Mouse (Mus musculus): ENCODE data around the gene Foxp4. TPM values are rescaled to one million over a fixed set of nuclear protein-coding genes. Genes with fewer than 3 reads are reported as not detected.
A peak's percentile ranks its signal among the peaks of the same experiment; 100 is the strongest.

The Foxp4 gene
- polyA plus RNA-seq, 1 experiment from 2014 or later: 20.3 TPM

GRCm38 (mm10) chr17:47942008-47942407 is 17.6 kb upstream of the Foxp4 start:
- H3K4me2 ChIP-seq (ENCODE audit: low read length): no peak overlapping the region
- 93% methylated on average over 4 of the region's 4 CpGs for WGBS
- no peak overlapping the region for H3K4me3 ChIP-seq (ENCODE audit: low read depth, low read length)
- peaks cover 4% of the 10 kb centered on the region; the same call in 1 of the 2 replicates for H3K4me1 ChIP-seq (ENCODE audit: control insufficient read depth, insufficient read depth, low read length)
- H3K27ac ChIP-seq (ENCODE audit: low read depth, low read length): no peak overlapping the region
- no peaks in the 10 kb centered on the region; the same call in 1 of the 2 replicates for H3K27me3 ChIP-seq (replicated peaks; ENCODE audit: control insufficient read depth, insufficient read depth, low read length)
- ATAC-seq (no peak), DNase-seq (ENCODE audit: low spot score) (no peak)
- no peak overlapping the region for H3K9ac ChIP-seq (ENCODE audit: low read length)
- no peaks in the 10 kb centered on the region for H3K9me3 ChIP-seq (replicated peaks; ENCODE audit: control insufficient read depth, low read length)
- H3K36me3 ChIP-seq (ENCODE audit: control insufficient read depth, insufficient read depth, low read length): no peaks in the 10 kb centered on the region

GRCm38 (mm10) chr17:47938839-47939238 is 14.4 kb upstream of the Foxp4 start:
- no peak for ATAC-seq

GRCm38 (mm10) chr17:47937926-47938600 is 13.6 kb upstream of the Foxp4 start:
- no peak overlapping the region for H3K27ac ChIP-seq (ENCODE audit: low read depth, low read length)
- H3K9me3 ChIP-seq (replicated peaks; ENCODE audit: control insufficient read depth, low read length): no peaks in the 10 kb centered on the region
- ATAC-seq (no peak), DNase-seq (ENCODE audit: low spot score) (no peak)
- H3K9ac ChIP-seq (ENCODE audit: low read length): no peak overlapping the region
- H3K36me3 ChIP-seq (ENCODE audit: control insufficient read depth, insufficient read depth, low read length): no peaks in the 10 kb centered on the region
- H3K27me3 ChIP-seq (replicated peaks; ENCODE audit: control insufficient read depth, insufficient read depth, low read length): no peaks in the 10 kb centered on the region
- 16% methylated on average over 10 of the region's 10 CpGs for WGBS
- H3K4me1 ChIP-seq (ENCODE audit: control insufficient read depth, insufficient read depth, low read length): no peaks in the 10 kb centered on the region
- H3K4me2 ChIP-seq (ENCODE audit: low read length): no peak overlapping the region
- H3K4me3 ChIP-seq (ENCODE audit: low read depth, low read length): no peak overlapping the region

More at GRCm38 (mm10) chr17:47938839-47939238, 14.4 kb upstream of the Foxp4 start:
- Histone ChIP-seq H3K4me1 (ENCODE audit: control insufficient read depth, insufficient read depth, low read length) (no peaks in the 10 kb centered on the region), H3K9ac (ENCODE audit: low read length) (no peak overlapping the region), H3K27me3 (replicated peaks; ENCODE audit: control insufficient read depth, insufficient read depth, low read length) (no peaks in the 10 kb centered on the region), H3K36me3 (ENCODE audit: control insufficient read depth, insufficient read depth, low read length) (no peaks in the 10 kb centered on the region), H3K9me3 (replicated peaks; ENCODE audit: control insufficient read depth, low read length) (no peaks in the 10 kb centered on the region), H3K4me3 (ENCODE audit: low read depth, low read length) (no peak overlapping the region), H3K4me2 (ENCODE audit: low read length) (no peak overlapping the region), H3K27ac (ENCODE audit: low read depth, low read length) (no peak overlapping the region)
- DNase-seq (ENCODE audit: low spot score): no peak
- 74% methylated on average over 6 of the region's 6 CpGs for WGBS

- no peak overlapping the region for H3K9ac ChIP-seq (ENCODE audit: low read length)
- H3K4me1 ChIP-seq (ENCODE audit: control insufficient read depth, insufficient read depth, low read length): no peaks in the 10 kb centered on the region
- 85% methylated on average over 4 of the region's 4 CpGs for WGBS
- no peak overlapping the region for H3K27ac ChIP-seq (ENCODE audit: low read depth, low read length)
- H3K27me3 ChIP-seq (replicated peaks; ENCODE audit: control insufficient read depth, insufficient read depth, low read length): no peaks in the 10 kb centered on the region
- no peak for DNase-seq (ENCODE audit: low spot score)
- no peak overlapping the region for H3K4me3 ChIP-seq (ENCODE audit: low read depth, low read length)
- H3K9me3 ChIP-seq (replicated peaks; ENCODE audit: control insufficient read depth, low read length): no peaks in the 10 kb centered on the region
- no peak overlapping the region for H3K4me2 ChIP-seq (ENCODE audit: low read length)
- ATAC-seq: no peak
- no peaks in the 10 kb centered on the region for H3K36me3 ChIP-seq (ENCODE audit: control insufficient read depth, insufficient read depth, low read length)
Observed at GRCm38 (mm10) chr17:47936591-47936990, 12.1 kb upstream of the Foxp4 start.

GRCm38 (mm10) chr17:47929431-47929830 is 5.0 kb upstream of the Foxp4 start:
- no peak for ATAC-seq
- DNase-seq (ENCODE audit: low spot score): no peak
- no peaks in the 10 kb centered on the region for H3K27me3 ChIP-seq (replicated peaks; ENCODE audit: control insufficient read depth, insufficient read depth, low read length)
- no peak overlapping the region for H3K27ac ChIP-seq (ENCODE audit: low read depth, low read length)
- peaks cover 8% of the 10 kb centered on the region for H3K4me1 ChIP-seq (ENCODE audit: control insufficient read depth, insufficient read depth, low read length)
- no peak overlapping the region for H3K4me3 ChIP-seq (ENCODE audit: low read depth, low read length)
- H3K9me3 ChIP-seq (replicated peaks; ENCODE audit: control insufficient read depth, low read length): no peaks in the 10 kb centered on the region
- no peak overlapping the region for H3K9ac ChIP-seq (ENCODE audit: low read length)
- 95% methylated on average over 4 of the region's 4 CpGs for WGBS
- H3K36me3 ChIP-seq (ENCODE audit: control insufficient read depth, insufficient read depth, low read length): no peaks in the 10 kb centered on the region
- no peak overlapping the region for H3K4me2 ChIP-seq (ENCODE audit: low read length)

- H3K27ac ChIP-seq (ENCODE audit: low read depth, low read length): no peak overlapping the region
- 18% methylated on average over 10 of the region's 10 CpGs for WGBS
- peaks cover 13% of the 10 kb centered on the region for H3K4me1 ChIP-seq (ENCODE audit: control insufficient read depth, insufficient read depth, low read length)
- H3K4me3 ChIP-seq (ENCODE audit: low read depth, low read length): no peak overlapping the region
- no peaks in the 10 kb centered on the region for H3K36me3 ChIP-seq (ENCODE audit: control insufficient read depth, insufficient read depth, low read length)
- ATAC-seq (no peak), DNase-seq (ENCODE audit: low spot score) (no peak)
- no peaks in the 10 kb centered on the region for H3K9me3 ChIP-seq (replicated peaks; ENCODE audit: control insufficient read depth, low read length)
- peak overlapping the region; percentile 93 for H3K4me2 ChIP-seq (ENCODE audit: low read length)
- H3K27me3 ChIP-seq (replicated peaks; ENCODE audit: control insufficient read depth, insufficient read depth, low read length): 0 out of 2 replicates have a peak, but pooled peaks cover 8% of the 10 kb centered on the region
- H3K9ac ChIP-seq (ENCODE audit: low read length): no peak overlapping the region
Observed at GRCm38 (mm10) chr17:47925988-47926387, 1.5 kb upstream of the Foxp4 start.

GRCm38 (mm10) chr17:47925340-47925926 is 988 bp upstream of the Foxp4 start:
- Histone ChIP-seq H3K27me3 (replicated peaks; ENCODE audit: control insufficient read depth, insufficient read depth, low read length) (0 out of 2 replicates have a peak, but pooled peaks cover 12% of the 10 kb centered on the region), H3K9me3 (replicated peaks; ENCODE audit: control insufficient read depth, low read length) (no peaks in the 10 kb centered on the region), H3K9ac (ENCODE audit: low read length) (peak overlapping the region; percentile 82), H3K4me3 (ENCODE audit: low read depth, low read length) (peak overlapping the region; percentile 87), H3K27ac (ENCODE audit: low read depth, low read length) (peak overlapping the region; percentile 95), H3K4me1 (ENCODE audit: control insufficient read depth, insufficient read depth, low read length) (peaks cover 16% of the 10 kb centered on the region), H3K36me3 (ENCODE audit: control insufficient read depth, insufficient read depth, low read length) (no peaks in the 10 kb centered on the region), H3K4me2 (ENCODE audit: low read length) (peak overlapping the region; percentile 93)
- DNase-seq (ENCODE audit: low spot score): no peak
- ATAC-seq: no peak
- 3% methylated on average over 13 of the region's 13 CpGs for WGBS

- Histone ChIP-seq H3K9me3 (replicated peaks; ENCODE audit: control insufficient read depth, low read length) (no peaks in the 10 kb centered on the region), H3K27me3 (replicated peaks; ENCODE audit: control insufficient read depth, insufficient read depth, low read length) (0 out of 2 replicates have a peak, but pooled peaks cover 12% of the 10 kb centered on the region), H3K9ac (ENCODE audit: low read length) (peak overlapping the region; percentile 82), H3K4me2 (ENCODE audit: low read length) (peak overlapping the region; percentile 93), H3K4me3 (ENCODE audit: low read depth, low read length) (peak overlapping the region; percentile 87), H3K4me1 (ENCODE audit: control insufficient read depth, insufficient read depth, low read length) (peaks cover 21% of the 10 kb centered on the region), H3K27ac (ENCODE audit: low read depth, low read length) (peak overlapping the region; percentile 95), H3K36me3 (ENCODE audit: control insufficient read depth, insufficient read depth, low read length) (0 out of 2 replicates have a peak, but pooled peaks cover 2% of the 10 kb centered on the region)
- under 1% methylated on average over 50 of the region's 65 CpGs for WGBS
- ATAC-seq (peak; percentile 56), DNase-seq (ENCODE audit: low spot score) (peak; percentile 46)
Observed at GRCm38 (mm10) chr17:47923678-47924382, 615 bp downstream of the Foxp4 start.
